In genomic region chr3:104674329-104675220, GRCm38 (mm10) we compare ENCODE assay signal across 8 mouse cellular contexts. TPM values are rescaled to one million over a fixed set of nuclear protein-coding genes. Genes with fewer than 3 reads are reported as not detected.
DNase-seq lines count a peak whose midpoint lies in the region; ATAC-seq and TF ChIP-seq lines count a peak whose summit lies in the region.

No protein-coding gene starts in this region.

- 13% methylated on average over 14 of the region's 14 CpGs for WGBS in embryonic facial prominence, embryonic 10.5 days
- WGBS in limb, embryonic 10.5 days: 13% methylated on average over 14 of the region's 14 CpGs
- WGBS in midbrain, postnatal 0 days: 32% methylated on average over 14 of the region's 14 CpGs

- H3K4me1 ChIP-seq in embryonic facial prominence, embryonic 10.5 days: peaks cover 52% of the 10 kb centered on the region
- H3K4me1 ChIP-seq in limb, embryonic 10.5 days: peaks cover 44% of the 10 kb centered on the region
- 0 out of 2 replicates have a peak, but pooled peaks cover 10% of the 10 kb centered on the region for H3K4me1 ChIP-seq in midbrain, postnatal 0 days (ENCODE audit: insufficient read depth, low read length)

- H3K4me2 ChIP-seq in midbrain, postnatal 0 days (ENCODE audit: low read depth, low read length, poor library complexity, severe bottlenecking): peak overlapping the region; percentile 64

- no peaks in the 10 kb centered on the region for H3K9me3 ChIP-seq in embryonic facial prominence, embryonic 10.5 days
- H3K9me3 ChIP-seq in limb, embryonic 10.5 days (replicated peaks): no peaks in the 10 kb centered on the region
- no peaks in the 10 kb centered on the region for H3K9me3 ChIP-seq in midbrain, postnatal 0 days (ENCODE audit: low read length)

- H3K4me3 ChIP-seq in embryonic facial prominence, embryonic 10.5 days: peak overlapping the region; percentile 55
- H3K4me3 ChIP-seq in limb, embryonic 10.5 days: peak overlapping the region; percentile 50
- H3K4me3 ChIP-seq in midbrain, postnatal 0 days (ENCODE audit: low read depth, low read length): peak overlapping the region; percentile 30

- H3K27me3 ChIP-seq in embryonic facial prominence, embryonic 10.5 days (replicated peaks; ENCODE audit: low read depth, poor library complexity, severe bottlenecking): no peaks in the 10 kb centered on the region
- no peaks in the 10 kb centered on the region for H3K27me3 ChIP-seq in limb, embryonic 10.5 days (ENCODE audit: low read depth, poor library complexity, severe bottlenecking)
- H3K27me3 ChIP-seq in midbrain, postnatal 0 days (ENCODE audit: insufficient read depth, low read length): no peaks in the 10 kb centered on the region

- peak overlapping the region; percentile 33 for H3K9ac ChIP-seq in midbrain, postnatal 0 days (replicated peaks; ENCODE audit: low read length, poor library complexity, severe bottlenecking)

- DNase-seq in spleen, postnatal 10 days (ENCODE audit: low spot score in 2 of 2): peak; percentile 62 to 64
- DNase-seq in spleen, postnatal 36 days (ENCODE audit: low spot score in 2 of 2): no peak
- DNase-seq in embryonic facial prominence, embryonic 10.5 days (ENCODE audit: low spot score): peak; percentile 51
- peak; percentile 46 to 55 for DNase-seq in heart, postnatal 14 days
- peak; percentile 44 for DNase-seq in limb, embryonic 10.5 days (ENCODE audit: low spot score)
- DNase-seq in midbrain, postnatal 0 days (ENCODE audit: low spot score): no peak
- DNase-seq in ovary, postnatal 36 days (ENCODE audit: low spot score): no peak
- DNase-seq in ovary, postnatal 10 days (ENCODE audit: low spot score): no peak

- peak overlapping the region; percentile 65 for H3K27ac ChIP-seq in embryonic facial prominence, embryonic 10.5 days (replicated peaks)
- peak overlapping the region; percentile 73 for H3K27ac ChIP-seq in limb, embryonic 10.5 days
- H3K27ac ChIP-seq in midbrain, postnatal 0 days (ENCODE audit: low read depth, low read length): peak overlapping the region; percentile 13; the same call in 1 of the 2 replicates

- no peak for TF ChIP-seq CTCF in midbrain, postnatal 0 days (IDR thresholded peaks at IDR 0.05)

- no peaks in the 10 kb centered on the region for H3K36me3 ChIP-seq in embryonic facial prominence, embryonic 10.5 days (replicated peaks)
- no peaks in the 10 kb centered on the region for H3K36me3 ChIP-seq in limb, embryonic 10.5 days
- no peaks in the 10 kb centered on the region for H3K36me3 ChIP-seq in midbrain, postnatal 0 days (ENCODE audit: insufficient read depth, low read length)

- no peak for ATAC-seq in midbrain, postnatal 0 days (ENCODE audit: low FRiP score)

- intact Hi-C loops in heart, postnatal 14 days (cut with DNase I): loop anchor here (1.0 to 2.0 kb wide), 2 partner anchors 30 to 134 kb away; no protein-coding TSS in a partner anchor

RNA-seq across cellular contexts. Expression of gene Slc16a1, which starts 36.1 kb away (rescaled TPM):
- 45.9 and 49.6 TPM in 2 replicates for polyA plus RNA-seq in embryonic facial prominence, embryonic 10.5 days (2016; fragmentation: Nextera tagmentation; extraction: Ambion mirVana)
- 100 to 1,000 TPM; 153 to 157 TPM for total RNA-seq in heart, postnatal 14 days (2021)
- polyA plus RNA-seq in limb, embryonic 10.5 days (2016; fragmentation: Nextera tagmentation; extraction: Ambion mirVana): 53.5 and 59.6 TPM in 2 replicates
- 31.2 and 36.6 TPM in 2 replicates for total RNA-seq in midbrain, postnatal 0 days (2014; rRNA removed)
- 19.1 and 20.5 TPM in 2 replicates for polyA plus RNA-seq in midbrain, postnatal 0 days (2015; fragmentation: Nextera tagmentation; extraction: Ambion mirVana)

Comparison
In these comparisons a context has a peak if more than half of its experiments do, and no peak if none do; other contexts are left out.
1. DNase-seq: peak in spleen, postnatal 10 days (2 of 2), embryonic facial prominence, embryonic 10.5 days (single experiment), heart, postnatal 14 days (2 of 2) and limb, embryonic 10.5 days (single experiment); none in spleen, postnatal 36 days (0 of 2), midbrain, postnatal 0 days (single experiment), ovary, postnatal 36 days (single experiment) and ovary, postnatal 10 days (single experiment).
2. H3K27ac ChIP-seq: peak in every context shown above with its lines; median percentile 73 in limb, embryonic 10.5 days; 65 in embryonic facial prominence, embryonic 10.5 days; 13 in midbrain, postnatal 0 days.
3. Peak in every context shown above with its lines, with median percentiles within 50 percentile points of each other: H3K4me3 ChIP-seq.